Mouse (Mus musculus) stomach, embryonic 14.5 days (tissue): ENCODE measurements around the gene Slc25a10. TPM values are rescaled to one million over a fixed set of nuclear protein-coding genes. Genes with fewer than 3 reads are reported as not detected.
A peak's percentile ranks its signal among the peaks of the same experiment; 100 is the strongest.

Experiments used
- ATAC-seq: fragments of 200-750 bp; cut with Nextera tagmentation; 2 replicates; pipeline ENCODE4 v1.8.0; 2017; ENCODE audit warnings: low read depth, moderate TSS enrichment; ENCODE audit not compliant: insufficient number of reproducible peaks, insufficient read depth, low FRiP score
- H3K27ac ChIP-seq: fragments of 300-500 bp; sonication (generic); 2 replicates; pipeline ENCODE4 v1.5.1; 2014; ENCODE audit warnings: mild to moderate bottlenecking, low read length, moderate library complexity, mixed read lengths
- H3K27me3 ChIP-seq: fragments of 300-500 bp; sonication (generic); 2 replicates; pipeline ENCODE4 v1.6.1; 2014; ENCODE audit warnings: low read length, control low read depth, mixed read lengths; ENCODE audit not compliant: control insufficient read depth, insufficient read depth
- H3K36me3 ChIP-seq: fragments of 300-500 bp; sonication (generic); 2 replicates; pipeline ENCODE4 v1.6.1; 2014; ENCODE audit warnings: mild to moderate bottlenecking, control low read depth, low read length, moderate library complexity, mixed read lengths; ENCODE audit not compliant: control insufficient read depth, insufficient read depth
- H3K4me1 ChIP-seq: fragments of 300-500 bp; sonication (generic); 2 replicates; pipeline ENCODE4 v1.6.1; 2014; ENCODE audit warnings: low read length, control low read depth, mixed read lengths; ENCODE audit not compliant: control insufficient read depth, insufficient read depth
- H3K4me2 ChIP-seq: fragments of 300-500 bp; sonication (generic); replicated peaks from 2 replicates; pipeline ENCODE4 v1.6.1; 2014; ENCODE audit warnings: low read depth, low read length, control low read depth
- H3K4me3 ChIP-seq: fragments of 300-500 bp; sonication (generic); 2 replicates; pipeline ENCODE4 v1.5.1; 2014; ENCODE audit warnings: low read depth, low read length, control low read depth
- H3K9ac ChIP-seq: fragments of 300-500 bp; sonication (generic); replicated peaks from 2 replicates; pipeline ENCODE4 v1.6.1; 2014; ENCODE audit warnings: low read depth, mild to moderate bottlenecking, control low read depth, low read length, moderate library complexity, mixed read lengths
- H3K9me3 ChIP-seq: fragments of 300-500 bp; sonication (generic); 2 replicates; pipeline ENCODE4 v1.6.1; 2016; ENCODE audit warnings: low read depth, low read length, control low read depth; ENCODE audit not compliant: control insufficient read depth
- WGBS: fragments of 180-500 bp; shearing (Covaris S2); extraction: QIAGEN DNeasy Blood & Tissue Kit; methylation state at CpG from one replicate; pipeline ENCODE4 v1.1.7; 2014; 5-methylcytosine and 5-hydroxymethylcytosine counted together
- polyA plus RNA-seq: library from polyadenylated mRNA; unstranded; fragments of >200 nt; fragmentation: Nextera tagmentation; extraction: Ambion mirVana; gene quantifications from 2 replicates; pipeline ENCODE4 v1.2.1, GENCODE M21; 2014

The Slc25a10 gene
- polyA plus RNA-seq, 1 experiment from 2014 or later, result 66.5 TPM

DNA sequence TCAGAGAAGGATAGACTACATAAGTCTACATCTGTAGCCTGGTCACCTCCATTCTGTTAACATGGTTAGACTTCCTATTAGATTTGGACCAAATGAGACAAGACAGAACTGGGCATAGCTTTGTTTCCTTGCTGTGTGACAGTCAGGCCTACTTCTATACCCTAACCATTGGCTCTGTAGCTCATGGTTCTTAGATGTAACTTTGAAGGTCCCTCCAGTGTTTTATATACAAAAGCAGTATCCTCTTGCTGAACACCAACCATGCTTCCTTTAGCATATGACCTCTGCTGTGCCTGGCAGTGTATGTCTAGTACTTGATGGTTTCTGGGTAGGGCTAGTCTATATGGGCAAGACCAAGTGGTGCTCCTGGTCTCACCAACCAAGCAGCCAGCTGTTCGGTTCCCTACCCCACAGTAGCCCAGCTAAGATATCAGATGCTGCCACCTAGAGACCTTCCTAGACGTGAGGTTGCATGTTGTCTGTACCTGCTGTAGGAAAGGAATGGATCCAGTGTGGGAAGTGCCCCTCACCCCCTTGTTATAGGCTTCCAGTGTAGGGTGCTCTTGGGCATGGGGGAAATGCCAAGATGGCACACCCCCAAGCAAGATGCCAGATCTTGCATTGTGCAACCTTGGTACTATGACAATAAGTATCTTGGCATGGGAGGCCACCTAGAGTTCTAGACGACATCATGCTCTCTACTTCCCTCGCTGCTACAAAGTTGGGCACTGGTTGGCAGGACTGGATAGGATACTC lies 1.2 kb upstream of the Slc25a10 start:
- no peak overlapping the region for H3K4me3 ChIP-seq

GRCm38 (mm10) chr11:120492024-120492877 lies 611 bp downstream of the Slc25a10 start:
- peaks cover 22% of the 10 kb centered on the region for H3K4me1 ChIP-seq
- H3K27ac ChIP-seq, result peak overlapping the region; percentile 83
- no peaks in the 10 kb centered on the region for H3K27me3 ChIP-seq
- peaks cover 55% of the 10 kb centered on the region for H3K36me3 ChIP-seq
- H3K9me3 ChIP-seq, result no peaks in the 10 kb centered on the region
- peak; percentile 14; the same call in 1 of the 2 replicates for ATAC-seq
- under 1% methylated on average over 47 of the region's 48 CpGs for WGBS
- H3K4me2 ChIP-seq, result peak overlapping the region; percentile 91
- H3K4me3 ChIP-seq, result peak overlapping the region; percentile 91
- H3K9ac ChIP-seq, result peak overlapping the region; percentile 78

More for the DNA sequence above, 1.2 kb upstream of the Slc25a10 start:
- Histone ChIP-seq H3K4me1 (peaks cover 27% of the 10 kb centered on the region), H3K4me2 (peak overlapping the region; percentile 91; the same call in 1 of the 2 replicates), H3K27me3 (no peaks in the 10 kb centered on the region), H3K27ac (peak overlapping the region; percentile 83; the same call in 1 of the 2 replicates), H3K9me3 (no peaks in the 10 kb centered on the region), H3K36me3 (peaks cover 47% of the 10 kb centered on the region), H3K9ac (no peak overlapping the region)
- 35% methylated on average over 4 of the region's 4 CpGs for WGBS
- no peak for ATAC-seq

- WGBS, result 26% methylated on average over 3 of the region's 3 CpGs
- H3K4me3 ChIP-seq, result peak overlapping the region; percentile 91
- H3K9ac ChIP-seq, result no peak overlapping the region
- H3K9me3 ChIP-seq, result no peaks in the 10 kb centered on the region
- H3K4me1 ChIP-seq, result peaks cover 22% of the 10 kb centered on the region
- H3K36me3 ChIP-seq, result peaks cover 49% of the 10 kb centered on the region
- H3K27ac ChIP-seq, result peak overlapping the region; percentile 83; the same call in 1 of the 2 replicates
- no peak for ATAC-seq
- no peaks in the 10 kb centered on the region for H3K27me3 ChIP-seq
- H3K4me2 ChIP-seq, result peak overlapping the region; percentile 91
These were observed 1.2 kb downstream of the Slc25a10 start for GRCm38 (mm10) chr11:120492878-120493203.

DNA sequence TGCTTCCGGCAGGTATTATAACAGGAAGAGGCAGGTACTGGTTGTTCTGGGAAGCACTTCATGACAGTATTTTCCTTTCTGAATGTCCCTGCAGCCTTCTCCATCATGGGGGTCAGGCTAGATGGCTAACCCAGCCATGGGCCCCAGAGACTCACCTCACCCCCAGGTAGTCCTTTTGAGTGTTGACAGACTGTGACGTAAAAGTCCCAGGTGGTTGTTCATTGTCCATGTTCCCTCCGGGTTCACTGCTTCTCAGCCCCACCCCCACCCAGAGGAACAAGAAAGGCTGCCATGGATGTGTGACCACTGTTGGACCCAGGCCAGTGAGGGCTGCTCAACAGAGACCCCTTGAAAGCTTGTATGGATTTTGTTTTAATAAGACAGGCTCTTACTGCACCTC lies 1.7 kb downstream of the Slc25a10 start:
- Histone ChIP-seq H3K4me1 (peaks cover 22% of the 10 kb centered on the region), H3K4me2 (peak overlapping the region; percentile 91), H3K9me3 (no peaks in the 10 kb centered on the region), H3K36me3 (peaks cover 47% of the 10 kb centered on the region), H3K4me3 (peak overlapping the region; percentile 91), H3K27ac (no peak overlapping the region; the same call in 1 of the 2 replicates), H3K27me3 (no peaks in the 10 kb centered on the region), H3K9ac (no peak overlapping the region)
- no peak for ATAC-seq
- WGBS, result 44% methylated on average over 3 of the region's 3 CpGs

GRCm38 (mm10) chr11:120493911-120494310 lies 2.3 kb downstream of the Slc25a10 start:
- H3K9me3 ChIP-seq, result no peaks in the 10 kb centered on the region
- no peak for ATAC-seq
- no peak overlapping the region for H3K9ac ChIP-seq
- H3K27me3 ChIP-seq, result no peaks in the 10 kb centered on the region
- 75% methylated on average over 3 of the region's 3 CpGs for WGBS
- no peak overlapping the region for H3K27ac ChIP-seq
- H3K4me3 ChIP-seq, result no peak overlapping the region
- H3K36me3 ChIP-seq, result peaks cover 47% of the 10 kb centered on the region
- peaks cover 22% of the 10 kb centered on the region for H3K4me1 ChIP-seq
- H3K4me2 ChIP-seq, result peak overlapping the region; percentile 91; the same call in 1 of the 2 replicates

DNA sequence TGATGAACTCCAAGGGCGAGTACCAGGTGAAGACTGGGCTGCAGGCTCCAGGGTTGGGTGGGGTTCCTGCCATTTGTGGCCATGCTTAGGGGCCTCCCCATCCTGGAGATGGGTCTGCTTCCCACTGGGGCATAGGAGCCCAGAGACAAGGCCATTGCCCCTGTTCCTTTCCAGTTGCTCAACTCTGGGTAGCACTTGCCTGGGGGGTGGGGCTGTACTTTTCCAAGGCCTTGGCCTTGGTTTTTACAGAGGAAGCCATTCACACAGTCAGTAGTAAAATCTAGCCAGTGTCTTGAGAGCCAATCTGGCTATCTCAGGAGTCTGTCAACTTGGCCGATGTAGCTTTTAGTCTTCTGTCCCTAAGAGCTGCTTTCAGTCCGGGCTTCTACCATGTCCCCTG lies 5.8 kb downstream of the Slc25a10 start:
- peaks cover 38% of the 10 kb centered on the region for H3K36me3 ChIP-seq
- H3K4me3 ChIP-seq, result no peak overlapping the region

DNA sequence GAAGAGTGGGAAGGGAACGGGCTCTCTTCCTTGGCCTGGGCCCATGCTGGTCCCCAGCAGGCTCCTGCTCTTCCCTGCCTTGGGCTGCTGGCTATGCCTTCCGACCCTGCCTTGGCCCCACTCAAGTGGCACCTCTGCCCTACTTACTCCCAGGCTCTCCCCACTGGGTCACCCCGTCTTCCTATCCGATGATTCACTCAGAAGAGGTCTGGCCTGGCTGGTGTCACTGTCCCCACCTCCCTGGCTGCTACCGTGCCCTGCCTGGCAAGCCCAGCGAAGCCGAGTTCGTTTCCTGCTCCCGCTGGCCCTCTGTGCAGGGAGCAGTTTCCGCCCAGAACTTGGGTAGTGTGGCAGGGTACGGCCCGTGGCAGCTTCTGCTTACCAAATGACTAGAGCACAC lies 6.6 kb downstream of the Slc25a10 start:
- Histone ChIP-seq H3K36me3 (peaks cover 38% of the 10 kb centered on the region), H3K9ac (no peak overlapping the region), H3K9me3 (no peaks in the 10 kb centered on the region), H3K4me1 (peaks cover 5% of the 10 kb centered on the region), H3K27ac (no peak overlapping the region), H3K4me2 (no peak overlapping the region), H3K4me3 (no peak overlapping the region), H3K27me3 (no peaks in the 10 kb centered on the region)
- ATAC-seq, result no peak
- WGBS, result 93% methylated on average over 12 of the region's 12 CpGs

More for the DNA sequence above, 5.8 kb downstream of the Slc25a10 start:
- no peak for ATAC-seq
- Histone ChIP-seq H3K4me1 (peaks cover 10% of the 10 kb centered on the region), H3K27ac (no peak overlapping the region), H3K27me3 (no peaks in the 10 kb centered on the region), H3K9ac (no peak overlapping the region), H3K9me3 (no peaks in the 10 kb centered on the region), H3K4me2 (no peak overlapping the region)
- 90% methylated on average over 3 of the region's 3 CpGs for WGBS

DNA sequence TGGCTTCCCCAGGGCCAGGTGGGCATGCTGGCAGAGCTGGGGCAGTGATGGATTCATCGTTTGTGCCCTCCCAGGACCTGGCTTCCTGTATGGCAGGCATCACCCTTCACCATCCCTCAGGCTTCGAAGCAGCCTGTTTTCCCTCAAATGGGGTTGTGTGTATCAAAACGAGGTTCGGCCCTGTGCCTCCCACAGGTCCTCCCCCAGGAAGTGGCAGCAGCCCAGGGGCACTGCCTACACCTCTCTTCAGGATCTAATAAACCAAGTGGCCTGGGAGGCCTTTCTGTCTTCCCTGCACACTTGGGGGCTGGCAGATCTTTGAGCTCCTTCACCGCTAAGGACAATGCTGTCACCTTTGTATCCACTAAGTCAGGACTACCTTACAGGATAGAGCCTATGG lies 7.3 kb downstream of the Slc25a10 start:
- Histone ChIP-seq H3K9ac (no peak overlapping the region), H3K4me3 (no peak overlapping the region), H3K27ac (no peak overlapping the region; the same call in 1 of the 2 replicates), H3K27me3 (no peaks in the 10 kb centered on the region), H3K4me1 (no peaks in the 10 kb centered on the region), H3K9me3 (no peaks in the 10 kb centered on the region), H3K36me3 (peaks cover 38% of the 10 kb centered on the region), H3K4me2 (no peak overlapping the region)
- no peak for ATAC-seq
- 84% methylated on average over 5 of the region's 5 CpGs for WGBS
